Mouse (Mus musculus) skeletal muscle tissue, adult 2 months (tissue): ENCODE results near the gene Hist3h2ba.
"Not testable (repeated sequence)": the region's sequence is repeated elsewhere in the genome, so short reads cannot be mapped to it uniquely, and the experiment has no call there.

Source experiments
- DNase-seq: peaks from one replicate; pipeline ENCODE4 v3.0.0-alpha.2; 2012; ENCODE audit warnings: low read depth, low spot score

Gene Hist3h2ba

DNA sequence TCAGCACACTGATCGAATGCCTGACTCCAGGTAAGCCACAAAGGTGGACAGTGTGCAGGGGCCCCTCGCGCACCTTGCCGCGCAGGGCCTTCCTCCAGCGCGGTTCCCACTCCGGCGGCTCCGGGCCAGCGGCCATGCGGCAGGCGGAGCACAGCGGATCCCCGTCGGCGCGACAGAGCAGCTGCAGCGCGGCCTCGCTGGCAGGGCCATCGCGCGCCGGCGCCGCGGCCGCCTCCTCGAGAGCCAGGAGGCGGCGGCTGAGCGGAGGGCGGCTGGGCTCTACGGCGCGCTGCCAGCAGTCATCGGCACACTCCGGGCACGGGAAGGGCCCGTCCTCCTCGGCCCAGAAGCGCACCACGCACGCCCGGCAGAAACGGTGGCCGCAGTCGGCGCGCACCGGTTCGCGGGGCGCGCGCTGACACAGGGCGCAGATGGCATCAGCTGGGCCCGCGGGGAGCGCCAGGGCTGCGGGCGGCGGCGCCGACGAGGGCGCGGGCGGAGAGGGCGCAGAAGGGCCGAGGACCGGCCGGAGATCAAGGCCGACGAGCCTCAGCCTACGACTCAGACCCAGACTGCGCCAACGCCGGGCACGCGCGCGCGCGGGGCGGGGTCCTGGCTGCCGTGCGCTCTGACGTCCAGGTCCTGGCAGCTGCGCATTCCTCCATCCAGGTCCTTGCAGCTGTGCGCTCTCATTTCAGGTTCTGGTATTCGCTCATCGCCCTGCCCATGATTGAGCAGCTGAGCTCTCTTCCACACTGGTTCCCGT is 10.2 kb upstream of the Hist3h2ba start, which contains the start of gene Rnf187:
Gene Rnf187, minus strand, starts transcription at position 595 of the 766 bp plus-strand sequence.
- peak; percentile 87 for DNase-seq

DNA sequence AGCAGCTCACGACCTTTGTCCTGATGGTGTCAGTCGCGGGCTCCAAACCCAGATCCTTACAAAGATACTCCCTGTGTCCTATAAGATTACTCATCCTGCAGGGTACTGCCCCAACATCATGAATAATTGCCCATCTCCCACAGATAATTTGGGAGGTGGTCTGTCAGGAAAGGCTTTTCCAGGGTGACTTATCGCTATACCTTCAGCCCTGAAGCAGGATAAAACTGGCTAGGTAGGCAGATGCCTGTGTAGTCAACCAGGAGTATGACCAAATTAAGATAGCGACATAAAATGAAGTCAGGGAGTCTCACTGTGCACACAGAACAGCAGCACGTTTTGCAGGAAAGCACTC is 9.7 kb upstream of the Hist3h2ba start:
- DNase-seq: no peak

DNA sequence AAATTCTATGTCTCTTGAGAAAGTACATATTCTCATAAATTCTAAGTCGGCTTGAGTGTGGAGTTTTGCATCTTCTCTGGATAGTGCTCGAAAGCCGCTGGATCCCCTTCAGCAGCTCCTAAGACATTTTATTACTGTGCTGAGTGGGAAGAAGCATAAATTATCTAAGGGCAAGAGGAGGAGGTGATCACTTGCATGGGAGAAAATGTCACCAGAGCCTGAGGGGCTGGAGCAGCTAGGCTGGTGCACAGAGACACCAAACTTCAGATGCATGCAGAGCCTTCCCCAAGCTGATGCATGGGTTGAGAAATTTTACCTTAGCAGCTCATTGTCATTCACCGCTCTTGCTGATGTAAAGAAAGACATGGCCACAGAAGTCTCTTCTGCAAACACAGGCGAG is 4.6 kb upstream of the Hist3h2ba start:
- no peak for DNase-seq

- no peak for DNase-seq
Measured at GRCm38 (mm10) chr11:58947306-58947705, 1.4 kb upstream of the Hist3h2ba start.

DNA sequence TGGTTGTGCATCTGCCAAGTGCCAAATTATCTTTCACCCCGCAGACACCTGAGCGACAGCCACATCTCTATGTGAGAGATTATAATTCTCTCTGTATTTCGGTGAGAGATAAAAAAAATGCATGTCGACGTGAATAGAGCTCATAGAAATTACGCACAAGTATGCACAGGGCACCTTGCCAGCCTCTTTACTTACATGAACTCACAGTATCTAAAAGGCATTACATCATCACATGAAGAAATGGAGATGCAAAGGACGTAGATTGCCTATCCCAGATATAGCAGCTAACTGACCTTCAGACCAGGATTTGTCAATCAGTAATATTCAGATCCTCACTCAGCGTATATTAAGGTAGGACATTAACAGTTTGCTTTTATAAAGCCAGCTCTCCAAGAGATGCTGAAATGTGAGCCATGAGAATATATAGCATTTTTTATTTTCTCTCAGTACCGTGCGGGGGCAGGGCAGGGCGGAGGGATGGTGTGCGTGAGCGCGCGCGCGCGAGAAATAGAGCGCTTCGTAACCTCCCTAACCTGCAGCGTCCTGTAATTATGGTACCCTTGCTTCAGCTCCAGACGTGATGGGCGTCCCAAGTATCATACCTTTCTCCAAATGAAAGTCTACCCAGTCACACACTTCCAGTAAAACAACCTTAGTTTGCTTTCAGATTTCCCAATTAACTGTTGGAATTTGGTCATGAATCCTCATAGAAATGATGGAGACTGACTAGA is 757 bp upstream of the Hist3h2ba start:
- no peak for DNase-seq

DNA sequence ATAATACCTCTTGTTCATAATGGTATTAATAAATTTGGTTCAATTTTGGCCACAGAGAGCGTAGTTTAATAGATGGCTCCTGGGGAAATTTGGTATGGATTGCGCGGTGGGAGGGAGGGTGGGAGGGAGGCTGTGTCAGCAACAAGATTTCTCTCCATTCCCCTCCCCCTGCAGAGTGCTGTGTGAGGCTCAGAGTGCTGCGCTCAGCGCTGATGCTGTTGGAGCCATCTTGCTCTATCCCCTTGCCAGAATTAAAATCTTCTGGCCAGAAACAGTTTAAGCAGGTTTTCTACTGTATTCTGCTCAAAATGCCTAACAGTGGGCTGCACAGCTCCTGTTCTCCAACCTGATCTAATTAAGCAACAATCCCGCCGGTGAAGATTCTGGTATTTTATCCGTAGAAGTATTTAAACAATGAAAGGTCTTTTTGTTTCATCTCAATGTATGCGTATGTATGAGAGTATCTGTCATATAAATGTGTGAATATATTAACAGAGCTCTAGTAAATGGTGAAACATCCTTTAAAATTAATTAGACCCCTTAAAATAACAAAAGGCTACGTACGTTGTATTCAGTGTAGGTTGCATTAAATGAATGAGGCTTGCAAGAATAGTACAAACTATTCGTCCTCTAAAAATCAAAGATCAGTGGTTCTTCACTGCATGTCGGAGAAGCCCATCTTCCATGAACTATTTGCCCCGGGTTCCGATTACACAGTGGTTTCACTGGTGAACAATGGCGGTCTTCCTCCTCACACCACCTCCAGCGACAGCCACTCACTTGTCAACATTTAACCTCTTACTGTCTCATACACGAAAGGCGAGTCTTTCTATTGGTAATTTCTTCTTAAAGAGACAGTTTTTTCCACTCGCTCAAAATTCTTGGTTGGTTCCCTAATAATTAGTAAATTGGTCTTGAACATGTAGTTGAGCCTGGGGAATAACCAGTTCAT is 1.0 kb downstream of the Hist3h2ba start:
- DNase-seq: no peak

- DNase-seq: no peak
Measured at GRCm38 (mm10) chr11:58951210-58951609, 2.5 kb downstream of the Hist3h2ba start.

DNA sequence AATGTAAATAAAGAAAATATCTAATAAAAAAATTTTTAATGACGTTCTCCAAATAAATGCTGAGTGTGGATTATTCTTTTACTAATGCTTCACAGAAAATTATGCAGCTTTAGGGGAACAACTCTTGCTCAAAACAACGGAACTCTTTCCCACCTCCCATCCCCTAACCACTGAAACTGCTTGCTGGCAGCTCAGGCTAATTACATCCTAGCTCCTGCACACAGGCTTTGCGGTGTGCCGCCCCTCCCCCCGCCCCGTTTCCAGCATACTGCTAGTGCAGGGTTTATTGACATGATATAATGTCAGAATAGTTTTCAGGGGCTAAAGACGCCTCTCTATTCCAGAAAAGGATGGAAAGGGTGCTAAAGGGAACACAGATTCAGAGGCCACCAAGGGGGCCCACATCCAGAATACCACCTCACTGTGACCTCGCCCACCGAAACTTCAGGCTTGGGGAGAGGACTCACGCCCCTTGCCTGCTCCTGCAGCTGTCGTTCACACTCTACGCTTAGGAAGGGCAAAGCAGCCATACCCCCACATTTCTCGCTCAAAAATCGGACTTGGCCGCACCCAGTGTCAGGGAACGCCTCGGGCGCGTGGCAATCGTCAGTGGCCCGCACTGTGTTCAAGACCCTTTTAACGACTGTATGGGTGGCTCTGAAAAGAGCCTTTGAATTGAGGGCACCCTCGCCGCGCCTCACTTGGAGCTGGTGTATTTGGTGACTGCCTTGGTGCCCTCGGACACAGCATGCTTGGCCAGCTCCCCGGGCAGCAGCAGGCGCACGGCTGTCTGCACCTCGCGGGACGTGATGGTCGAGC is 4.8 kb downstream of the Hist3h2ba start:
- DNase-seq: no peak

GRCm38 (mm10) chr11:58954170-58954419 is 5.4 kb downstream of the Hist3h2ba start:
- not testable (repeated sequence) for DNase-seq

- DNase-seq: peak; percentile 97
Measured at GRCm38 (mm10) chr11:58954420-58955142, 5.9 kb downstream of the Hist3h2ba start, which contains the start of the genes Hist3h2a and Trim17. Hist3h2a (plus strand) TSS chr11:58954685. Trim17 (plus strand) TSS chr11:58954685.

DNA sequence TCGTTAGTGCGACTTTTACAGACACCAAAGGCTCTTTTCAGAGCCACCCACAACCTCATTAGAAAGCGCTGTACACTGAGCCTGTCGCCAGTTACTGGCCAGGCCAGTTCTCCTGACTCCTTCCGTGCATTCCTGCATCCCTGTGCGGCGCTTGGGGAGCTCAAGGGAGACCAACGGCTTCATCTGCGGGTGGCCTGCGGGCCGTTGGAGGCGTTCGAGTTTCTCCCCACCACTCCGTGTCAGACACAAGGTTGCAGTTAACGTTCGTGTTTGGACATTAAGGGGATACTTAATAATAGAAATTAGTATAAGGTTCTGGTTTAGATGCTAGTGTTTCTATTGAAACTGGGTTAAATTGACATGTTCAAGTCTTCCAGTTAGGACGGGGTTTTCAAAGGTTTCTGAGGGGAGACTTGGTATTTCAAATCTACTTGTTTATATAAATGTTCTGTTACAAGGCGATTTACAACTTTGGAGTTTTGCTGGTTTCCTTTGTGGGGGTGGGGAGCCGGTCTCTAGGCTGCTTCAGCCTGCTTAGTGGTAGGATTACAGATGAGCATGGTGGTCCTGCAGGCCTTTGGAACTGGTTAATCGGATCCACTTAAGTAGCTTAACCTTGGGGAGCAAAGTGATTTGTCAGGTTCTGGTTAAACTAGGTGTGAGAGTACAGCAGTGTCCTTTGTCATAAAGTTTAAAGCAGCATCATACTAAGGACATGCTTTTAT is 6.6 kb downstream of the Hist3h2ba start:
- DNase-seq: no peak

DNA sequence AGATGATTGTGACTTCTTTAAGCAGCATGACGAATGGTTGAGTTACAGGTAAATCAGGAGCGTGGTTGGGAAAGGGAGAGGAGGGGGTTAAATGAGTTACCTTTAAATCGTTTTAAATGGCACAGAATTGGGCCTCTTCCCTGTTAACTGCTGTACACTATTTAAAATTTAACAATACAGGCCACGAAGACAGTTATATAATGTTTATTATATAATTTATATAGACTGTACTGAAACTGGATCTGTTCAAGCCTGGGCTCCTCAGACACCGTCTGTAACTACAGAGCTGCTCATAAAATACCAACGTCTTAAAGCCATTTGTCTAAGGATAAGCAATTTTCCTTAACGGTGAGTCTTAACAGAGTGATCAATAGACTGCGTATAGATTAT is 7.1 kb downstream of the Hist3h2ba start:
- no peak for DNase-seq

DNA sequence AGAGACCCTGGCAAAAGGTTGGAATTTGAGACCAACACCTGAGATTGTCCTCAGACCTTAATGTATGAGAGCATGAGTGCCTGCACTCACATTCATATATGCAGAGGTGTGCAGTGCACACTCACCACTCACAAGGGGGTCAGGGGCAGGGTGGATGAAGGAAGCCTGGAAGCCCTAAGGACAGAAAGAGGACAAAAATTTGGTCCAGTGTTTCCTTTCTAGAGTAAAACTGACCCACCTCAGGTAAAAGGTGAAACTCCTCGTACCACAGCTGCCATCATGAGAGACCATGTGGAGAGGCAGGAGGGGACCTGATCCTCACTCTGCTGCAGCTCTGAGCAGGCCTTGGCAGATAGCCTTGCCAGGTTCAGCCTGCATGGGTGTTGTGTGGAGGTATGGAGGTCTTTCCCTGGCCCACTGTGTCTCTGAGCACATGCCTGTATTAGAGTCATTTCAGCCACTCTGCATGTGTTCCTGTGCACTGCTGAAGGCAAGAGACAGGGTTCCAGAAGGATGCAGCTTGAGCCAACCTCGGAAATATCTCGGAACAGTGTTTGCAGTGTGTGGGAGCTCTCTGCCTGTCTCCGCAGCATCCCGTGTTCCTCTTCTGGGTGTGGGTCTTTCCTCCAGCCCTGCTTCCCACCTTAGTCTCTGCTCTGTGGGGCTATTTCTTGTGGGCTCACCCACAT is 8.7 kb downstream of the Hist3h2ba start:
- DNase-seq: no peak

GRCm38 (mm10) chr11:58958536-58958935 is 9.8 kb downstream of the Hist3h2ba start:
- DNase-seq: no peak

DNA sequence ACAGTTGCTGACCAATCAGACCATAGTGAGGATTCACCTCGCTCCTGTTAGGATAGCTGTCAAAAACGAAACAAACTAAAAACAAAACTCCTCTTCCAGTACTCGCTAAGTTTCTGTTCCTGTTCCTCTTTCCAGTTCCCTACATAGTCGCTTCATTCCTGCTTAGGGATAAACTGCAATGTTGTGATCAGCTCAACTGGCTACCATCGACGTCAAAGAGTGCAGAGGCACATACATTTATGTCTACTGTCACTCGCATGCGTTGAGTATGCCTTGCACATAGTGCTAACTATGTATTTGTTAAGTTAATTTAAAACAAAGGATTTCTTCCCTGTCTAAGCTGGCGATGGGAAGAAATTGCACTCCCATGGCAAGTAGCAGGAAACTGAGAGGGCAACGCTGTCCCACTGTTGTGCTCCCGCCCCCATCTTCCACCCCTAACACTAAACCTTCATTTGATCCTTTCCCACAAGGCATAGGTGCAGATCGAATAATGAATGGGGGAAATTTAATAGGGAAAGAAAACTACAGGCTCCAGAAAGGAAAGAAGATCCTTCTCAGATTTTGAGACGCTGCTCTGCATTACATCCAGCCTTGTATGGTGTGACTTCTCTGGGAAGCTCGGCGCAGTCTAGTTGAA is 10.6 kb downstream of the Hist3h2ba start:
- no peak for DNase-seq

DNA sequence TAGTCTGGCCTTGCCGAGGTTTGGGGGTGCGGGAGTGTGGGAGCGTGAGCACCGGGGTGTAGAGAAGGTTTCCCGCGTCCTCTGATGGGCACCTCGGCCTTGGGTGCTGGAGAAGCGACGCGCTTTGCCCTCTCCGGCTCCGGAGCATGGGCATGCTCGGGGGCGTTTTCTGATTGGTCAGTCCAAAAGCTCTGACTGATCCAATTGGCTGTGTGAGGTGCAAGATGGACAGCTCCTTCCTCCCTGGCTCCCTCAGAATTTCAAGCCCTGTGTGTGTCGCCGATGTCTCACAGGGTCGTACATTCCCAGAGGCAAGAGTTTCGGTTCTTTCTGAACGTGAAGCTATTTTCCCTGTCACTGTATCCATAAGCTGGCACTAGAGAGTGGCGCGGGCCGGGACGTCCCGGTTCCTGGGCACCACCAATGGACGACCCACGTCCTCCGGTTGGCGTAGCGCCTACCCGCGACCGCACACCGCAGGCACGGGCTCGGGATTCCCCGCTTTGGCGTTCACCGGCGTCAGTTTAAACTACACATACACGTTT is 11.3 kb downstream of the Hist3h2ba start:
- peak; percentile 84 for DNase-seq

GRCm38 (mm10) chr11:58961364-58962177 is 12.9 kb downstream of the Hist3h2ba start:
- no peak for DNase-seq

DNA sequence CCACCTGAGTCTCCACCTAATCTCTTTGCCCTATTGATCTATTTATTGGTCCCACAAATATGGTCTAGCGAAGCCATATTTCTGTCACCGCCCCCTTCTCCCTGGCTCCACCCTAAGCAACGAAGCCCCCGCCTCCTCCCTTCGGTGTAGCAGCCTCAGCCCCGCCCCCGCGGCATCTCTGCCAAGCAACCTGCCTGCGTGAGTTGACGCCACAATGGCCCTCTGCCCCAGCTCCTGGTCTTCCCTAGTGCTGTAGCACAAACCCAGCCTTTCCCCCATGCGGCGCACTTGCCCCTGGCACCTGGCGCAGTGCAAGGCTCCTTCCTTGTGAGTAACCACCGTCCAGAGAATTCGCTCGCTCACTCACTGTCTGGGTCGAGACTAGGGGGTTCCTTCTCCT is 14.8 kb downstream of the Hist3h2ba start:
- no peak for DNase-seq
